Mouse (Mus musculus) layer of hippocampus, adult 11-12 months (tissue): Measurements from ENCODE around the gene Actg1.
"Not testable (repeated sequence)": the region's sequence is repeated elsewhere in the genome, so short reads cannot be mapped to it uniquely, and the experiment has no call there.

Source experiments
- DNase-seq: peaks from one replicate; pipeline ENCODE4 v3.0.0; 2022; ENCODE audit warnings: low spot score

Gene Actg1

GRCm38 (mm10) chr11:120360755-120361154 lies 12.4 kb upstream of the Actg1 start:
- DNase-seq, result no peak

GRCm38 (mm10) chr11:120360062-120360461 lies 11.7 kb upstream of the Actg1 start:
- no peak for DNase-seq

DNA sequence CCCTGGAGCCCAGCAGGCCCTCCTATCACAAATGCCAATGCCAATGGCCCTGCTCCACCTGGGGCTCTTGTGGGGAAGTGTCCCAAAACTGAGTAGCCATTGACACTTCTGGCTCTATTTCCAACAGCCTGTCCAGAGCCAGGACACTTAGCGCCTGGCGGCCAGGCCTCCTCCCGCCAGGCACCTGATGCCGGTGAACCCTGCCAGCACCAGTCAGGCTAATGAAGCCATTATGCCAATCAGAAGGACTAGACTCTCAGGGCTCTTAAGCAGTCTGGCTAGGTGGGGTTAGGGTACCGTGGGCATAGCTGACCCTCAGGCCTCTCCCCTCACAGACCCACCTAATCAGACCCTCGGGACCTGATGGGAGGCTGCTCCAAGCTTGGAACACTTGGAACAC lies 11.0 kb upstream of the Actg1 start:
- no peak for DNase-seq

DNA sequence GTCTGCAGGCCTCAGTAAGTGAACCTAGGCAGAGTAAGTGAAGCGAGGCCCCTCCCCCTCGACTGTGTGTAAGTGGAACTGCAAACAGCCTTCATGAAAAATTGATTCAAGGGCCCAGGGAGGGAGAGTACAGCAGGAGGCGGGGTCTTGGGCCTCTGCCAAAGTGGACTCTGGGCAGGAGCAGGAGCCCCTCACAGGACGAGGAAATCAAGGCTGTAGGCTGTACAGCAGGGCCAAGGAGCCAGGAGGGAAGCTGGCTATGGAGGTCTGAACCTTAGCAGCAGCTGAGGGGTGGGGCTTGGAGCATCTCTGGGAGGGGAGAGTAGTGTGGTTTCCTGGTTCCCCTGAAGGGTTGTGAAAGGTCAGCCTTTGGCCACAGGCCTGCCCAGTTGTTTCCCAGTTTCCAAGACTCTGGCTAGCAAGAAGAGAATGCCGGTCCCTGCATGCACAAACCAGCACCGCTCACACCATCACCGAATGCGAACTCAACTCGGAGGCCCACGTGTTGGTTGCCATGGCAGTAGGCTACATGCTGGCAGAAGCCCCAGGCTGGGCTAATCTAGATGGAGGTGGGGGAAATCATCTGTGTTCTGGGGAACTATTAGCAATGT lies 9.6 kb upstream of the Actg1 start:
- DNase-seq, result peak; percentile 84

- no peak for DNase-seq
Observed at GRCm38 (mm10) chr11:120356900-120357299, 8.6 kb upstream of the Actg1 start.

GRCm38 (mm10) chr11:120356319-120356840 lies 8.0 kb upstream of the Actg1 start:
- DNase-seq, result no peak

DNA sequence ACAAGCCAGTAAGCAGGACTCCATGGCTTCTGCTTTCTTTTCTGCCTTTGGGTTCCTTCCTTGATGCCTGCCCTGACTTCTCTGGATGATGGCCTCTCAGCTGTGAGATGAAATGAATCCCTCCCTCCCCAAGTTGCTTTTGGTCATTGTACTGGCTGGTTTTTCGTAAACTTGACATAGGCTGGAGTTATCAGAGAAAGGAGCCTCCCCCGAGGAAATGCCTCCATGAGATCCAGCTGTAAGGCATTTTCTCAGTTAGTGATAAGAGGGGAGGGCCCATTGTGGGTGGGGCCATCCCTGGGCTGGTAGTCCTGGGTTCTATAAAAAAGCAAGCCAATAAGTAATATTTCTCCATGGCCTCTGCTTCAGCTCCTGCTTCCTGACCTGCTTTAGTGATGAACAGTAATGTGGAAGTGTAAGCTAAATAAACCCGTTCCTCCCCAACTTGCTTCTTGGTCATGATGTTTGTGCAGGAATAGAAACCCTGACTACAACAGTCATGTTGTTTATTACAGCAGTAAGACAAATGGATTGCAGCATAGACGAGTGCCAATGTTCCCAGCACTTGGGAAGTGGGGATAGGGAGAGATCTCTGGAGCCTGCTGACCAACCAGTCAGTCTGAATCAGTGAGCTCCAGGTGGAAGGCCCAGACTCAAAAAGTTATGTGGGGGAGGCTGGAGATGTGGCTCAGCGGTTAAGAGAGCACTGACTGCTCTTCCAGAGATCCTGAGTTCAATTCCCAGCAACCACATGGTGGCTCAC lies 7.1 kb upstream of the Actg1 start:
- DNase-seq, result no peak

- no peak for DNase-seq
Observed at GRCm38 (mm10) chr11:120354304-120355276, 6.2 kb upstream of the Actg1 start.

- peak; percentile 67 for DNase-seq
Observed at GRCm38 (mm10) chr11:120353500-120354303, 5.4 kb upstream of the Actg1 start.

- no peak for DNase-seq
Observed at GRCm38 (mm10) chr11:120352571-120353290, 4.4 kb upstream of the Actg1 start.

DNA sequence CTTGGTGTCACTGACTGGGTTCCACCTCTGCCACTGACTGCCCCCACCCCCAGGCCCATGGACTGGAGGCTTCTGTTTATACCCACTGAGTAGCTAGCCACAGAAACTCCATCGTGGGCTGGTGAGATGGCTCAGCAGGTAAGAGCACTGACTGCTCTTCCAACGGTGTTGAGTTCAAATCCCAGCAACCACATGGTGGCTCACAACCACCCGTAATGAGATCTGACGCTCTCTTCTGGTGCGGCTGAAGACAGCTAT lies 3.7 kb upstream of the Actg1 start:
- not testable (repeated sequence) for DNase-seq

GRCm38 (mm10) chr11:120351250-120352092 lies 3.1 kb upstream of the Actg1 start:
- DNase-seq, result no peak

DNA sequence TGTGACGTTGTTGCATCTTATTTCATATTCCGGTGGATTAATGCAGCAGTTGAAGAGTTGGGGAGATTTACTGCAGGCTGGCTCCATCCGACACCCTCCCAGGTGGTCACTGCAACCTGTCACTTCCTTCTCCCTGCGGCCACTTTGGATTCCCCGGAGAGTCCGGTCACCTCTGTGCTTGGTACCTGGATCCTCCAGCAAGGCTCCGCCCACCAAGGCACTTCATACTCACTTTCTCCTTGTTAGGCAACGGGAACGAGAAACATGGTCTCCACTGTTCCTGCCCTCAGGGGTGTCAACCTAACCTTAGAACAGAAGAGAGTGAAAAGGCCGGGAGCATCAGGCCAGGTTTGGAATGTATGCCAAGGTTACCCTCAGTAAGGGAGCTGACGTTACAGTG lies 2.4 kb upstream of the Actg1 start:
- no peak for DNase-seq

- DNase-seq, result peak; percentile 80
Observed at GRCm38 (mm10) chr11:120349986-120350702, 1.8 kb upstream of the Actg1 start.

DNA sequence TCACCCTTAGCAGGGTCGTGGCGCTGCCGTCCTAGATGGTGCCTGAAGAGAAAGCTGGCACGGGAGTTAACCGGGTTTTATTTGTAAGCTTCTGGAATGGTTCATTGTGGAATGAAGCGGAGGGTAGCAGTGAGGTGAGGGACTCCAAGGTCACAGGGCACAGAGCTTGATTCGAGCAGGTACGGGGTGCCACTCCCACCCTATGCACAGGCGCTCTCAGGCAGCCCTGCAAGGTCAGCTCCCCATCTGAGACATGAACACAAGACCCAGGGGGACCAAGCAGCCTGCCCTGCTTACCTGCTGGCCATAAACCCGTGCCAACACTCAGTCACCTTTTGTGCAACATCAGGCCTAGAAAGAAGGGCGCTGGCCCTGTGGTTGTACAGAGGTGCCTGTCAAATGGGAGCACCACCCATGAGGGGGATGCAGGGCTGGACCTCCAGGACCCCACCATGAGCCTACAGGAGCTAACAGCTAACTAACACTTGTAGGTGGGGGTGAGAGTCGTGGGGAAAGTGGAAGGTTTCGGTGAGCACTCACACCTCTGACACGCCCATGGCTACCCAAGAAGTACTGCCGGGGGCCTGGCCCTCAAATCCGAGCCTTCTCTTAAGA lies 1.1 kb upstream of the Actg1 start:
- DNase-seq, result no peak

- peak; percentile 61 for DNase-seq
Observed at GRCm38 (mm10) chr11:120348684-120349370, 485 bp upstream of the Actg1 start.

DNA sequence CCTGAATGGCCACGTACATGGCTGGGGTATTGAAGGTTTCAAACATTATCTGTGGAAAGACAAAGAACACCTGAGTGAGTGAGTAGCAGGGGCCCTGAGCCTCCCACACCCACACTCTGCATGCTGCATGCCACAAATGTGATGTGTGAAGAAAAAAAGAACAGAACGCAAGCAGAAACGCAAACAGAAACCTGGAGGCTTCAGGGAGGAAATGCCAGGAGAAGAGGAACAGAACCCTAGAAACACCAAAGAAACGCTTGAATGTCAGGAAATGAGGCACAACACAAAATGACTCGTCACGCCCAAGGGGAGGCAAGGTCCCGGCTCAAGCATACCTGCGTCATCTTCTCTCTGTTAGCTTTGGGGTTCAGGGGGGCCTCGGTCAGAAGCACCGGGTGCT lies 1.0 kb downstream of the Actg1 start:
- no peak for DNase-seq

- DNase-seq, result peak; percentile 11
Observed at GRCm38 (mm10) chr11:120346383-120347034, 1.8 kb downstream of the Actg1 start.
